Mouse (Mus musculus): Measurements from ENCODE around the gene Dicer1.

Dicer1 gene

DNA sequence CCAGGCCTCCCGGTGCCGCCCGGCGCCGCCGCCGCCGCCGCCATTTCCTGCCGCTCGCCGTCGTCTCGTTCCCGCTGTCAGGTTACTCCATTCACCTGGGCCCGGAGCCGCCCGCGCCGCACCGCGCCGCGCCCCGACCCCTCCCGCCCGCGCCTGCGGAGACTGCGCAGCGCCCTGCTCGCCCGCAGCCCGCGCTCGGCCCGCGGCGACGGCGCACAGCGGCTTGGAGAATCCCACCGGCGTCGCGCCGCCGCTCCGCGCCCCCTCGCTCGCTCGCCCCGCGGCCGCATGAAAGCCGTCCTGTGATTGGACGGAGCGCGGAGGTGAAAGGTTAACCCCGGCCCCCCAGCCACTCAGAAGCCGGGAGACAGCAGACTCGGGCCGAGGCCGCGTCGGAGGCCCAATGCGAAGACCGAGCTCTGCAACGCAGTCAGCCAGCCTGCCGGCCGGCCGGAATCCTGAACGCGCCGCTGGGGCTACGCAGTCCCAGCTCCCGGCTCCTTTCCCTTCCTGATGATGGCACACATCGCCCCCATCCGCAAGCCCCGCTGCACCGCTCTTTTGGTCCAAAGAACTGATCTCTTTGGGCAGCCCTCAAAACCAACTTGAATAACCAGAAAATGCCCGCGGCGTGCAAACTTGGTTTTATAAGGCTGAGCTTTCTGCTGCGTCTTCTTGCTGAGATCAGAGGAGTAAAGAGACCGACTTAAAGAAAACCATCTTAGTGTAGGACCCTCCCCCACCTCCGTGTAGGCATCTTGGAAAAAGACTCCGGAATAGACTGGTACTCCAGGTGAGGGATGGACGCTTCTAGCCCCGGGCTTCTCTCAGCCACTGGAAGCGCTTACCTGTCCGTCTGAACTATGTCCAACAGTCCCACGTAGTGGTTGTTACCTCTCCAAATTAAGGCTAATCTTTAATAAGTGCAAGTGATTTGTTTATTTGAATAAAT, at the start of gene Dicer1:
Gene Dicer1 (minus strand): TSS at position 139 of the 952 bp plus-strand sequence.
- DNase-seq (ENCODE audit: low read depth, low spot score), result peak; percentile 95

GRCm38 (mm10) chr12:104799365-104799764, 47.6 kb upstream of the Dicer1 start:
- DNase-seq (ENCODE audit: low read depth, low spot score), result no peak

DNA sequence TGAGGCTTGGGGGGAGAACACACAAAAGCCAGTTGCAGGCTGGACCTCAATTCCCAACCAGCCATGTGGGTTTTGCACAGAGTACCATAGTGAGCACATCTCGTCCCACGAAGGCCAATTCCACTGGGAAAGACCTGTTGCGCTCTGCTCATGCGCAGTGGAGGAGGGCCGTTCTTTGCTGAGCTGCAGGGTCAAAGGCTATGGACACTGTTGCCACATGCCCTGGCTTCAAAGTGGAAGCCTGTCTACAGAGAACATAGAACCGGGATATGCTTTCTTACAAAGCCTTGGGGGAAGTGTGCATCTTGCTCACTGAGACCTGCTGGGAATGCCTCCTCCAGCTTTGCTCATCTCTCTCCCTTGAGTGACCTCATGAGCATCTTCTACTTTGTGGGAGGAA, 46.2 kb upstream of the Dicer1 start:
- DNase-seq (ENCODE audit: low read depth, low spot score), result no peak

GRCm38 (mm10) chr12:104796635-104797378, 45.1 kb upstream of the Dicer1 start:
- DNase-seq (ENCODE audit: low read depth, low spot score), result no peak

- no peak for DNase-seq (ENCODE audit: low read depth, low spot score)
Observed at GRCm38 (mm10) chr12:104794957-104795356, 43.2 kb upstream of the Dicer1 start.

DNA sequence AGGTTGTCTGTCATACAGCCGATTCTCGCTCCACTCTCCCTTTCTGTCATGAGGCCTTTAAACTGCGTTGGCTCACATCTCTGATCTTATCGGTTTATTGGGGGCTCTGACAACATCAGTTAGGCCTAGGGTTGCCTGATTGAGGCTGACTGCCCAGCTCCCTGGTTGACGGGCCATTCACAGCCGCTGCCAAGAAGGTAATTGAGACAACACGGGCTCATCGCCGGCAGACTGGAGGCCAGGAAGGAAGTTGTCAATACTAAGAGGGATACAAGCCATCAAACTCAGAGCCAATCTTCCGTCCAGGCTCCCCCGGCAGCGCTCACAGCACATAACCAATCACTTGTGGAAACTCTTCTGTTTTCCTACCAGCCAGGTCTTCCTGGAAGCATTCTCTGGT, 41.7 kb upstream of the Dicer1 start:
- DNase-seq (ENCODE audit: low read depth, low spot score), result no peak

- DNase-seq (ENCODE audit: low read depth, low spot score), result no peak
Observed at GRCm38 (mm10) chr12:104777603-104778002, 25.9 kb upstream of the Dicer1 start.

DNA sequence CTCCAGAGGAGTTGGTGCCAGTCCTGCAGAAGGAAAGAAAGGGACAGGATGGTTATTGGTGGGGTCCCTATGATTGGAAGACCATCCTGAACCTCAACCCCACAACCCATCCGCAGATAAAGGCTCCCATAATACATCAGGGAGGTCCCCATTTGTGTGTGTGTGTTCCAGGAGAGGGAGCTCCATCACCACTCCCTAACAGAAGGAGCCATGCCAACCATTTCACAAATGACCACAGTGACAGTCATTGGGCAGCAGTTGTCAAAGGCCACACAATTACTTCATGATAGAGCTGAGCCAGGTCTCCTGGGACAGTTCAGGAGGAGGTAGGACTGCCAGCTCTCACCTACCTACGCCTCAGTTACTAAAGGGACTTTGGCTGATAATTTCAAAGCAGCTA, 20.2 kb upstream of the Dicer1 start:
- no peak for DNase-seq (ENCODE audit: low read depth, low spot score)

DNA sequence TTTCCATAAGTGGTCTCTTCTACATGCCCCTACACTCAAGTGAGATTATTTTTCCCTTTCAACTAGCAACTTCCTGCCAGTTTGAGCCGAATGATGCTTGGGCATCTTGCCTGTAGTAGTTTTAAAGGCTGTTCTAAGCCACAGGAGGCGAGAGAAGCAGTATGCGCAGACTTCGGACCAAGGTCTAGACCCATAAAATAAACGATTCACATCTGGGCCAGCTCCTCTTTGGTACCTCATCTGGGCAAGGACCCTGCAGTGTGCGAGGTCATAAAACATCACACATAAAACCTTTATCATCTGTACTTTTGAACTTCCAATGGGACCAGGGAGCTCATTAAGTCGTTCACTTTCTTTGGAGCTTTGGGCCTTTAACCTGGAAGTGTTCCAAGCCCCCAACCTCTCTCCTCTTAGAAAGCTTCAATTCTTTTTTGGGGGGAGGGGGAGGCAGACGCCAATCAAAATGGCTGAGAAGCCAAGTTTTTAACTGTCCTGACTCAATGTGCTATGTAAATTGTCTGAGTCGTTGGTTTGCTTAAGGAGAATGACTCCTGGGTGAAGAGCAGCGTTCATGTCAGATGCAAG, 17.5 kb upstream of the Dicer1 start:
- DNase-seq (ENCODE audit: low read depth, low spot score), result no peak

DNA sequence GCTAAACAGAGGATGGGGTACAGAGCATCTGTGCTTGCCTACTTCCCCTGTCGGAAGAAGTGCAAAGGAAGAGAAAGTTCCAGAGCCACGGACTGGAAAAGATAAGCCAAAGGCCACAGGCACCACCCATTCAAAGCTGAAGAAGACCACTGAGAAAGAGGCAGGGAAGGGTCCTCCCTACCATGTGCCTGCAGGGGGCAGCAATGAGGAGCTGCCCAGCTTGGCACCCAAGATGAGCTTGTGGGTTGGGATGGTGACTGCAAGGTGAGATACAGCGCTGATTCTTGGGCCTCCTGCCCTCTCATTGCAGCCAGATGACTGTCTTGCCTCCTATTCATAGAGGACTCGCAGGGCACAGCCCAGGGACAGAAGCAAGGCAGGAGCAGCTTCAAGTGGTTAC, 15.4 kb upstream of the Dicer1 start:
- DNase-seq (ENCODE audit: low read depth, low spot score), result no peak

DNA sequence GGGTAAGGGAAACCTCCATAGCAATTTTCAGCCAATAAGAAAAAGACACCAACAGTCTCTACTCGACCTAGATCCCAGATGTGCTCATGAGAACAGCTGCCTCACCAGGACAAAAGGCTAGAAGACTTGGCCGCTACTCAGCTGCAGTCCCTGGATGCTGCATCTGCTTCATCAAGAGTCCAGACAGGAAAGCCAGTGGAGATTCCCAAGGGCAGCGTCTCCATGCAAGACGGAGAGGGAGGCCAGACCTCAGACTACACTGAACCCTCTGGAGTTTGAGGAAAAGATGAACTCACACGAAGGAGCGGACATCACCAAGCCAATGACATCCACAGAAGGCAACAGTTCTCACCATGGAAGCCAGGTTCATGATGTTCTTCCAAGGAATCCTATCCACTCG, 14.0 kb upstream of the Dicer1 start:
- no peak for DNase-seq (ENCODE audit: low read depth, low spot score)

GRCm38 (mm10) chr12:104765116-104765515, 13.4 kb upstream of the Dicer1 start:
- DNase-seq (ENCODE audit: low read depth, low spot score), result no peak

DNA sequence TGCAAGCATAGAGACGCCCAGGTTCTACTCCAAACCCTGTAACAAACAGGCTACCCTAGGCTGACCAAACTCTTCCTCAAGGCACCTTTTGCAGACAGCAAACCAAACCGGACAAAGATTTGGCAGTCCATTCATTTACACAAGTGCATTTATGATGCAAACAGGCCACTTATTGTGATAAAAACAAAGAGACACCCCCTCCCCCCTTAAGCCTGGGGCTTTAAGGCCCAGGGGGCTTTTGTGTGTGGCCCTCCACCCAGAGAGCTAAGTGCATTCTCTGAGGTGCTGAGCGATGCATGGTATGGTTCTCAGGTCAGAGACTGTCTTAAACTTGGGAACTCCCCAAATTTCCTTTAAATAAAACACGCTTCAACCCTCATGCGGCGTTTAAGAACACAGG, 12.2 kb upstream of the Dicer1 start:
- no peak for DNase-seq (ENCODE audit: low read depth, low spot score)

- DNase-seq (ENCODE audit: low read depth, low spot score), result no peak
Observed at GRCm38 (mm10) chr12:104761411-104761810, 9.7 kb upstream of the Dicer1 start.

- no peak for DNase-seq (ENCODE audit: low read depth, low spot score)
Observed at GRCm38 (mm10) chr12:104758066-104758465, 6.3 kb upstream of the Dicer1 start.

DNA sequence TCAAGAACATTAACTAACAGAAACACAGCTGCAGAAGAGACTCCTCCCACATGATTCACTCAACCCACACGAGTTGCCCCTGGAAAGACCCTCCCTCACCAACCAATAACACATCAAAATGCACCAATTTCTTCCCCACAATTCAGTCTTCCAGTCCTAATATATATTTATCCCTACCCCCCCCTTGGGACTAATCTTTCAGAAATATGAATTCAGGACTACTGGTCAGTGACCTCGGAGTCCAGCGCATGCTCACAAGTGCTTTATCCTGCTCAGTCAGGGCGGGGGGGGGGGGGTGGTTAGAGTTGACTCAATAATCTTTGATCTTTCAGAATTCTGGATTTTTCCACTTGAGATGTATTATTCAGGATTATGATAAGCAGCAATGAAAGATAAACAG, 1.9 kb upstream of the Dicer1 start:
- no peak for DNase-seq (ENCODE audit: low read depth, low spot score)

GRCm38 (mm10) chr12:104751331-104751813, 380 bp downstream of the Dicer1 start:
- peak; percentile 20 for DNase-seq (ENCODE audit: low read depth, low spot score)

DNA sequence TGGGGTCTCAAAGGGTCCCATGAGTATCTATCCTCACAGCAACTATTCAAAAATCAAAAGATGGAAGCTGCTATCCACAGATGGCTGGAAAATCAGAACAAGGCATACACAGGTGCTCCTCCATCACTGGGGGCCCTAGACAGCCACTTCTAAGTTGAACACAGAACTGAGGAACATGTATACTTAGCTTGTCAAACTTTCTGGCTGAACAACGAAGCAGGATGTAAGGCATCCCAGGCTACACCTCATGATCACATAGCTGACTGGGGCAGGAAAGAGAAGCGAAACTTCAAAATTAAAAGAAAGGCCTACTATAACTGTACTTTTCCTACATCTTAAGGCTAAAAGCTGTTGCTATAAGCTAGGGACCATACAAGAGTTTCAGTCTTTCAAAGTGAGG, 2.8 kb downstream of the Dicer1 start:
- DNase-seq (ENCODE audit: low read depth, low spot score), result no peak

GRCm38 (mm10) chr12:104747252-104747651, 4.5 kb downstream of the Dicer1 start:
- no peak for DNase-seq (ENCODE audit: low read depth, low spot score)

GRCm38 (mm10) chr12:104746601-104747000, 5.2 kb downstream of the Dicer1 start:
- no peak for DNase-seq (ENCODE audit: low read depth, low spot score)

- no peak for DNase-seq (ENCODE audit: low read depth, low spot score)
Observed at GRCm38 (mm10) chr12:104743687-104744086, 8.1 kb downstream of the Dicer1 start.

GRCm38 (mm10) chr12:104742247-104742646, 9.5 kb downstream of the Dicer1 start:
- DNase-seq (ENCODE audit: low read depth, low spot score), result no peak

Data from retina, adult 2 months (tissue).